Mouse (Mus musculus) testis, adult 2 months (tissue): Measurements from ENCODE around the gene Erfe.

ENCODE experiments used
- CTCF ChIP-seq: fragments of 200-500 bp; IDR thresholded peaks from 2 replicates; pipeline ENCODE4 v1.5.1; 2012; ENCODE audit warnings: low read depth, mild to moderate bottlenecking, inconsistent platforms, low read length, moderate library complexity; ENCODE audit not compliant: control insufficient read depth, insufficient read depth, insufficient replicate concordance
- POLR2A ChIP-seq: fragments of 200-500 bp; IDR thresholded peaks from 2 replicates; pipeline ENCODE4 v1.6.1; 2012; ENCODE audit warnings: low read depth, mild to moderate bottlenecking, inconsistent platforms, low read length, moderate library complexity; ENCODE audit not compliant: control insufficient read depth

DNA sequence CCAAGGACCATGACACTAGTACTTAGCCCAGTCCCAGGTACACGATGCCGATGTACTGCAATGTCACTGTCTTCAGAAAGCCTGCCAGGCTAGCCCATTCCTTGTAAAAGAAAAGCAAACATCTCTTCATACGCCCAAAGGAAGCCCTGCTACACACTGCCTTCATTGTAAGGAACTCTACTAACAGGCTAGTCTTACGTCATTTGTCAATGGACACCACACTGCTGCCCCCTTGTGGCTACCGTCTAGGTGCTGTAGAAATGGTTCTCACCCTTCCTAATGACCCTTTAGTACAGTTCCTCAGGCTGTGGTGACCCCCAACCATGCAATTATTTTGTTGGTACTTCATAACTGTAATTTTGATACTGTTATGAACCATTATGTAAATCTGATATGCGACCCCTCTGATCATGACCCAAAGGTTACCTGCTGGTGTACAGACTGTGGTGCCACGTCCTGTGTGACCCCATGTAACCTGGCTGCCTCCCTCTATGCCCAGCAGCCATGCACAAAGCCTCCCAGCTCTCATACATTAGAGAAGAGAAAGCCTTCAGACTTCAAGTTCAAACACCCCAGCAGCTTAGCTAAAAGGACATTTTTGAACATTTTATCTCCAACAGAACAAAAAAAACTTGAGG is 14.3 kb downstream of the Erfe start:
- TF ChIP-seq CTCF (no peak; the same call in 1 of the 2 replicates), POLR2A (no peak)
